In the genomic region with DNA sequence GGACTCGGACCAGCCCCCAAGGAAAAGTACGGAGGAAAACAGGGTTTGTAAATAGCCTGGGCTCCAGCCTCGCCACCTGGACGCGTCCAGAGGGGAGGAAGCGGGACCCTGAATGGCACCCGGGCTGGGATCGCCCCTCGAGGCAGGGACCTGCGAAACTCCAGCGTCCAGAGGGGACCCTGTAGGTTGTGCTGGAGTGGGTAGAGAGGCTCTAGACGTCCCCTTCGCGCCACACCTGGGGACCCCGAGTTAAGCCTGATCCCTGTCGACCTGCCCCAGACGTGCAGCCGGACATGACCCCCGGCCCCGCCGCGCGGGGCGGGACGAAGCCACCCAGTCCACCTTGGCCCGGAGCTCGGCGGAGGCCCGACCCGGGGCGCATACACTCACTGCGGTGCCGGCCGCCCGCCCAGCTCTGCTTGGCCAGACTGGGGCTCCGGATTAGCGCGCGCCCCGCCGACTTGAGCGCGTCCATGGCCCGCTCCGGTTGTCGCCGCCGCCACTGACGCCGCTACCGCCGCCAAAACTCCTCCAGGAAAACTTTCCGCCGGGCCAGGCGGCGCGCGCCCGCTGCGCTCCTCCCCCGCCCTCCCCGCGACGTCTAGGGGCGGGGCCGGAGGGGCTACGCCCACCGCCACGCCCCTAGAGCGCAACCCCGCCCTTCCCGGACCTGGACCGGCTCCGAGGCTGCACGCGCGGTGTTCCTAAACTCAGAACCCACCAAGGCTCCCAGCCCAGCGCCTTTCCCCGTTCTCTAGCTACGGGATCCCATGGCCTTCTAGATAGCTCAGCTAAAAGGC, we compare ENCODE assay signal across 7 mouse cellular contexts. TPM values are rescaled to one million over a fixed set of nuclear protein-coding genes. Genes with fewer than 3 reads are reported as not detected.
A peak's percentile ranks its signal among the peaks of the same experiment; 100 is the strongest.
DNase-seq lines count a peak whose midpoint lies in the region; ATAC-seq lines count a peak whose summit lies in the region.

TSS of gene Ldlrap1 (minus strand) at position 599 of the 800 bp plus-strand sequence.

- DNase-seq in T-cell, adult 2 months (ENCODE audit: low spot score): peak; percentile 67
- peak; percentile 74 for DNase-seq in cerebellum, adult 9-10 months
- DNase-seq in frontal cortex, postnatal 36 days (ENCODE audit: low spot score in 2 of 2): peak; percentile 40 to 51
- peak; percentile 84 for DNase-seq in limb, embryonic 11.5 days (ENCODE audit: low spot score)
- DNase-seq in spleen, adult 18-20 months: peak; percentile 70 to 81

- H3K27ac ChIP-seq in hindbrain, embryonic 13.5 days: no peak within 1 kb of the TSS
- H3K27ac ChIP-seq in limb, embryonic 11.5 days (replicated peaks; ENCODE audit: low read depth, low read length): 0 out of 2 replicates have a peak within 1 kb of the TSS, but pooled peaks have one; percentile 12
- no peak within 1 kb of the TSS for H3K27ac ChIP-seq in midbrain, embryonic 12.5 days (replicated peaks)

- H3K4me2 ChIP-seq in hindbrain, embryonic 13.5 days: peak within 1 kb of the TSS; percentile 80
- peak within 1 kb of the TSS; percentile 97 for H3K4me2 ChIP-seq in limb, embryonic 11.5 days (ENCODE audit: low read depth, severe bottlenecking)
- H3K4me2 ChIP-seq in midbrain, embryonic 12.5 days (replicated peaks): peak within 1 kb of the TSS; percentile 92

- H3K9me3 ChIP-seq in hindbrain, embryonic 13.5 days: no peaks in the 10 kb centered on the region
- no peaks in the 10 kb centered on the region for H3K9me3 ChIP-seq in limb, embryonic 11.5 days (ENCODE audit: control insufficient read depth, low read length)
- no peaks in the 10 kb centered on the region for H3K9me3 ChIP-seq in midbrain, embryonic 12.5 days

- H3K36me3 ChIP-seq in hindbrain, embryonic 13.5 days: no peaks in the 10 kb centered on the region
- H3K36me3 ChIP-seq in limb, embryonic 11.5 days (ENCODE audit: control insufficient read depth, insufficient read depth, low read length): no peaks in the 10 kb centered on the region
- H3K36me3 ChIP-seq in midbrain, embryonic 12.5 days: no peaks in the 10 kb centered on the region

- H3K9ac ChIP-seq in hindbrain, embryonic 13.5 days: peak within 1 kb of the TSS; percentile 72
- peak within 1 kb of the TSS; percentile 64 for H3K9ac ChIP-seq in limb, embryonic 11.5 days (ENCODE audit: low read length)
- H3K9ac ChIP-seq in midbrain, embryonic 12.5 days (replicated peaks): peak within 1 kb of the TSS; percentile 69

- ATAC-seq in hindbrain, embryonic 13.5 days (ENCODE audit: low FRiP score): peak; percentile 72
- peak; percentile 67 for ATAC-seq in limb, embryonic 11.5 days (ENCODE audit: insufficient number of reproducible peaks, low FRiP score, low TSS enrichment, low read depth)
- ATAC-seq in midbrain, embryonic 12.5 days (ENCODE audit: low FRiP score, low read depth): peak; percentile 80

- H3K4me1 ChIP-seq in hindbrain, embryonic 13.5 days (replicated peaks): peaks cover 22% of the 10 kb centered on the region
- peaks cover 9% of the 10 kb centered on the region; the same call in 1 of the 2 replicates for H3K4me1 ChIP-seq in limb, embryonic 11.5 days (ENCODE audit: control insufficient read depth, insufficient read depth, low read length)
- H3K4me1 ChIP-seq in midbrain, embryonic 12.5 days: peaks cover 19% of the 10 kb centered on the region

- under 1% methylated on average over 62 of the region's 80 CpGs for WGBS in hindbrain, embryonic 13.5 days
- WGBS in limb, embryonic 11.5 days: 0% methylated on average over 80 of the region's 80 CpGs
- WGBS in midbrain, embryonic 12.5 days: under 1% methylated on average over 71 of the region's 80 CpGs

- peaks cover 70% of the 10 kb centered on the region for H3K27me3 ChIP-seq in hindbrain, embryonic 13.5 days
- no peaks in the 10 kb centered on the region for H3K27me3 ChIP-seq in limb, embryonic 11.5 days (ENCODE audit: control insufficient read depth, insufficient read depth, low read length)
- peaks cover 62% of the 10 kb centered on the region for H3K27me3 ChIP-seq in midbrain, embryonic 12.5 days

- peak within 1 kb of the TSS; percentile 48 for H3K4me3 ChIP-seq in hindbrain, embryonic 13.5 days
- peak within 1 kb of the TSS; percentile 77 for H3K4me3 ChIP-seq in limb, embryonic 11.5 days (ENCODE audit: low read depth, low read length)
- H3K4me3 ChIP-seq in midbrain, embryonic 12.5 days: peak within 1 kb of the TSS; percentile 65

RNA-seq across cellular contexts. Expression of gene Ldlrap1, which starts in this region (rescaled TPM):
- polyA plus RNA-seq in hindbrain, embryonic 13.5 days (2015; fragmentation: Nextera tagmentation; extraction: Ambion mirVana): 2.9 and 4.1 TPM in 2 replicates
- 14.5 and 16.8 TPM in 2 replicates for polyA plus RNA-seq in limb, embryonic 11.5 days (2014; fragmentation: Nextera tagmentation; extraction: Ambion mirVana)
- 5.7 and 6.0 TPM in 2 replicates for polyA plus RNA-seq in midbrain, embryonic 12.5 days (2016; fragmentation: Nextera tagmentation; extraction: Ambion mirVana)
